Mouse (Mus musculus): ENCODE data around the gene 1700015F17Rik.

The 1700015F17Rik gene

GRCm38 (mm10) chr5:5423723-5424171 lies 55.2 kb downstream of the 1700015F17Rik start:
- no peak for DNase-seq (ENCODE audit: low spot score)

DNA sequence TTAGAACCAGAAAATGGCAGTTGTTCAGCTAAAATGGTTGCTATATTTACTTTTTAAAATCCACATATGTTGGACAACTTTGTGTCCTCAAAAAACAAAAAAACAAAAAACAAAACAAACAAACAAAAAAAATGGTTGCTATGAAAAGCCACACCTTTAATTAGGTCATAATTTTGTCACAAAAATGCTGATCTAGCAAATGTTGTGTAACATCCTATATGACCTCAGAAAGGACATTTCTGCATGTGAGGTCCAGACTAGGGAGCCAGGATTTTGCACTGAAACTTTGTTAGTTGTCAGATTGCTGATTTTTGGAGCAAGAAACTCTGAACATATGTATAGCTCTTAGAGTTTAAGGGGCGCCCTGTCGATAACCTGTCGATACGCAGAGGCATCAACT lies 55.9 kb downstream of the 1700015F17Rik start:
- no peak for DNase-seq (ENCODE audit: low spot score)

DNA sequence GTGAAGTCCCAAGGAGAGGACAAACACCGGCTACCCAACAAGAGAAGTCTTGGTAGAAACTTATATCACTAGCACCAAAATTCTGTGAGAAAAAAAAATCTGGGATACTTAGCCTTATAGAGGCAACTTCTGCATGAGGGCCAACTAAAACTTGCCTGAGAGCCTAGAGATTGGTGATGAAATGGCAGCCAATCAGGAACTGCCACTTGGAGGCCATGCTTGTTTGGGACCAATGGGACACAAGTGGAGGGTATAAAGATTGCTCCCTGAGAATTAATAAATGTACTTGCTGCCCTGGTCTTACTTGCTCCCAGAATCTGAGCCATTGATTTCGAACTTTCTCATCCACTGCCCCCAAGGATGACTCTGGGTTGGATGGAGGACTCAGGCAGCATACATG lies 57.5 kb downstream of the 1700015F17Rik start:
- DNase-seq (ENCODE audit: low spot score) = no peak

DNA sequence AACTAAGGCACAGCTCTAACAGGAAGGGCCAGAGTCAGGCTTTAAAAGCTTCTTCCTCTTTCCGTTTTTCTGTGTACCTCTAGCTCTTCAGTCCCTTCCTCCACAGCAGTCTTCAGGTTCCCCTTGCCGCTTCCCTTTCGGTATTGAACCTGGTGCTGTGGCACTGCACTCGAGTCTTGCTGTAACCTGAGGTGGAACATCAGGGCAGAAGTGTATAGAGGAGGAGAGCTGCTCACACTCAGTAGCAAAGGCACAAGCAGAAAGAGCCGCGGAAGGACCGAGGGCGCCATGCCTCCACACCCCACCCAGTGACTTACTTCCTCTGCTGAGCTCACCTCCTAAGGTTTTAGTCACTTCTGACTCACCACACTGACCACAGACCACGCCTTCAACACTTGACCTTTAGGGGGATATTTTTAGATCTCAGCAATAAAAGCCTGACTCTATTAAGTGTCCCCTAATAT lies 58.9 kb downstream of the 1700015F17Rik start, which contains the start of gene Cdk14:
Gene Cdk14 (minus strand): TSS at position 321 of the 464 bp plus-strand sequence.
- no peak for DNase-seq (ENCODE audit: low spot score)

DNA sequence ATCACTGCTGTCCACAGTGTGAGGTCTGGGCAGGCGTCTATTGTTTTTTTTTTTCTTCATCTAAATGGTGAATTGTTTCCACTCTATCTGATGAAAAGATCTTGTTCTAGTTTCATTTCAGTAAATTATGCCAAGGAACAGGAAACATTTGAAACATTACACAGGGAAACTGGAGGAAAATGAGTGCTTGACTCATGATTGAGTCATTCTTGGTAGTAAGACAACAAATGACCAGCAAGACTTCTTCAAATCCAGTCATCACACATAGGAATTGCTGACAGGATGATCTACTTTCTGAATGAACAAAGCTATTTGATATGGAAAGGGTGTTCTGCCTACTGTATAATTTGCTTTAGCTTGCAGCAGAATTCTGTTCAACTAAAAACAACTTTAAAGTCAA lies 59.7 kb downstream of the 1700015F17Rik start:
- DNase-seq (ENCODE audit: low spot score) = no peak

GRCm38 (mm10) chr5:5414835-5415234 lies 64.1 kb downstream of the 1700015F17Rik start:
- no peak for DNase-seq (ENCODE audit: low spot score)

DNA sequence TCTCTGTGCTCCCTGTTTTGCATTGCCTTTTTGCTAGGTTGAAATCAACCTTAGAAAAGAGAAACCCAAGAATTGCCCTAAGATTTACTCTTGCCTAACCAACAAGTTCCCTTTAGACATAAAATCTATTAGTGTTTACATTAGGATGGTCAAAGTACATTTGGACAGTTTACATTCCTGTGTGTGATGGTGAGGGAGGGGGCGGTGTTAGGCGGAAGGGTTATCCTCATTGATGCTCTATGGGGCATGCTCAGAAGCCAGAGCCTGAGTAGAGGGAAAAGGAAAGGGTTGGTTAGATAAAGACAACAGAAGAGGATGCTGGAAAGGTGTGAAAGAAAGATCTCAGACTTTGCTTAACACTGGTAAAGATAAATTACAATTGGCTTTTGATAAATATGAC lies 67.1 kb downstream of the 1700015F17Rik start:
- DNase-seq (ENCODE audit: low spot score) = no peak

- DNase-seq (ENCODE audit: low spot score) = no peak
These were observed 77.0 kb downstream of the 1700015F17Rik start for GRCm38 (mm10) chr5:5401986-5402385.

GRCm38 (mm10) chr5:5392786-5393185 lies 86.2 kb downstream of the 1700015F17Rik start:
- no peak for DNase-seq (ENCODE audit: low spot score)

Data from embryo, embryonic 10 days (tissue).